Mouse (Mus musculus): ENCODE results near the gene Dapk1. TPM values are rescaled to one million over a fixed set of nuclear protein-coding genes. Genes with fewer than 3 reads are reported as not detected.

Dapk1 gene
- polyA plus RNA-seq, 1 experiment from 2014 or later = 34.5 TPM

- Histone ChIP-seq H3K9me3 (ENCODE audit: control insufficient read depth, low read length) (no peaks in the 10 kb centered on the region), H3K4me3 (ENCODE audit: low read depth, low read length) (no peak overlapping the region), H3K9ac (replicated peaks; ENCODE audit: low read depth, low read length) (no peak overlapping the region), H3K4me1 (ENCODE audit: control insufficient read depth, insufficient read depth, low read length) (peaks cover 2% of the 10 kb centered on the region; the same call in 1 of the 2 replicates), H3K4me2 (ENCODE audit: low read depth, low read length) (no peak overlapping the region), H3K27ac (ENCODE audit: low read depth, low read length) (no peak overlapping the region), H3K27me3 (ENCODE audit: control insufficient read depth, insufficient read depth, low read length) (no peaks in the 10 kb centered on the region), H3K36me3 (ENCODE audit: control insufficient read depth, insufficient read depth, low read length) (no peaks in the 10 kb centered on the region)
- ATAC-seq (ENCODE audit: low read depth) = no peak
- 33% methylated on average over 15 of the region's 15 CpGs for WGBS
These were observed 26.3 kb downstream of the Dapk1 start for GRCm38 (mm10) chr13:60627843-60628656.

DNA sequence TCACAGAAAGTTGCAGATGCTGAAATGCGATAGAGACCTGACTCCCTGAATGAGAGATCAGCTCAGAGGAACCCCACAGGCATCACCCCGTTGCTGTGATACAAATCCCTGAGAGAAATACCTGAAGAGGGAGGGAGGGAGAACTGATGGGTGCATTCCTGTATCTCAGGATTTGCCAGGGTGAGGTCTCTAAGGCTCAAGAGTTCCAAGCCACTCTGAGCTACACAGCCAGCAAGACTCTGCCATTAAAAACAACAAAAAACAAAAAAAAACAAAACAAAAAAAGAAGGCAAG is 26.9 kb downstream of the Dapk1 start:
- H3K27me3 ChIP-seq (ENCODE audit: control insufficient read depth, insufficient read depth, low read length) = no peaks in the 10 kb centered on the region
- H3K9me3 ChIP-seq (ENCODE audit: control insufficient read depth, low read length) = no peaks in the 10 kb centered on the region
- H3K4me2 ChIP-seq (ENCODE audit: low read depth, low read length) = no peak overlapping the region
- H3K27ac ChIP-seq (ENCODE audit: low read depth, low read length) = no peak overlapping the region
- H3K36me3 ChIP-seq (ENCODE audit: control insufficient read depth, insufficient read depth, low read length) = no peaks in the 10 kb centered on the region
- WGBS = 10% methylated on average over 2 of the region's 2 CpGs
- H3K9ac ChIP-seq (replicated peaks; ENCODE audit: low read depth, low read length) = no peak overlapping the region
- ATAC-seq (ENCODE audit: low read depth) = no peak
- no peak overlapping the region for H3K4me3 ChIP-seq (ENCODE audit: low read depth, low read length)
- H3K4me1 ChIP-seq (ENCODE audit: control insufficient read depth, insufficient read depth, low read length) = peaks cover 5% of the 10 kb centered on the region

DNA sequence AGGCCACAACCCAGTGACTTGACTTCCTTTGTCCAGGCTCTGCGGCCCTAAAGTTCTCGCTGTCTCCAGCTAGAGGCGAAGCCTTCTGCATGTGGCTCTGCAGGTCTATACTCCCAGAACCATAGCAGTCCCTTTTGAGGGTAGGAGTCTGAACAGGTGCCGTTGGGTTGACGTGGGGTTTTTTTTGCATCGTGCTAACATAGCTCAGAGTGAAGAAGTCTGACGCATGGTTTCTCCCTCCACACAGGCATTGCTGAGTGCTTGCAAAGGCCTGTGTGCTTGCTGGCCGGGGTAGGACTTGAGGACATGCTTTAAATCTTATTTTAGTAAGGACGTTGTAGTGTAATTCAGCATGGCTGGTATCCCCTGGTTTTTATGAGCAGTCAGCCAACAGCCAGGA is 27.7 kb downstream of the Dapk1 start:
- no peak for ATAC-seq (ENCODE audit: low read depth)
- Histone ChIP-seq H3K9ac (replicated peaks; ENCODE audit: low read depth, low read length) (no peak overlapping the region), H3K4me1 (ENCODE audit: control insufficient read depth, insufficient read depth, low read length) (peaks cover 13% of the 10 kb centered on the region), H3K9me3 (ENCODE audit: control insufficient read depth, low read length) (no peaks in the 10 kb centered on the region), H3K27ac (ENCODE audit: low read depth, low read length) (no peak overlapping the region), H3K36me3 (ENCODE audit: control insufficient read depth, insufficient read depth, low read length) (no peaks in the 10 kb centered on the region), H3K27me3 (ENCODE audit: control insufficient read depth, insufficient read depth, low read length) (no peaks in the 10 kb centered on the region), H3K4me3 (ENCODE audit: low read depth, low read length) (no peak overlapping the region), H3K4me2 (ENCODE audit: low read depth, low read length) (no peak overlapping the region)
- WGBS = 89% methylated on average over 9 of the region's 9 CpGs

DNA sequence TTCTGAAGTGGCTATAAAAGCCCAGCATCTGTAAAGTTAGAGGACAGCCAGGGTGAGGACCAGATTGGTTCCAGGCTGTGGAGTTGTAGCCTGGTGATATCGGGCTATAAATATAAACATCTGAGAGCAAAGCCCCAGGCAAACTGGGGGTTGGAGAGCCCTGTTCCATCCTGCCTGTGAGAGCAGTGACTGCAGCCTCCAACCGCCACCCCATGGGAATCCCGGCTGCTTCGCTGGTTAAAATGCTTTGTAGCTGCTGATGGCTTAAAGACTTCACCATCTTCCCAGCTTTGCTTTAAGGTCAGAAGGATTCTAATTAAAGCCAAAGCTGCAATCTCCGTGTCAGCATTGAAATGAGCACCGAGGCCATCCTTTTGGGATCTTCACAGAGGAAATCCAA is 32.2 kb downstream of the Dapk1 start:
- peak; percentile 60; the same call in 1 of the 2 replicates for ATAC-seq (ENCODE audit: low read depth)
- Histone ChIP-seq H3K27me3 (ENCODE audit: control insufficient read depth, insufficient read depth, low read length) (no peaks in the 10 kb centered on the region), H3K4me2 (ENCODE audit: low read depth, low read length) (0 out of 2 replicates have a peak overlapping the region, but pooled peaks have one; percentile 18), H3K36me3 (ENCODE audit: control insufficient read depth, insufficient read depth, low read length) (no peaks in the 10 kb centered on the region), H3K9ac (replicated peaks; ENCODE audit: low read depth, low read length) (peak overlapping the region; percentile 29; the same call in 1 of the 2 replicates), H3K9me3 (ENCODE audit: control insufficient read depth, low read length) (no peaks in the 10 kb centered on the region), H3K27ac (ENCODE audit: low read depth, low read length) (peak overlapping the region; percentile 44; the same call in 1 of the 2 replicates), H3K4me3 (ENCODE audit: low read depth, low read length) (no peak overlapping the region), H3K4me1 (ENCODE audit: control insufficient read depth, insufficient read depth, low read length) (peaks cover 17% of the 10 kb centered on the region)
- WGBS = 27% methylated on average over 6 of the region's 6 CpGs

GRCm38 (mm10) chr13:60635636-60636035 is 33.9 kb downstream of the Dapk1 start:
- Histone ChIP-seq H3K36me3 (ENCODE audit: control insufficient read depth, insufficient read depth, low read length) (no peaks in the 10 kb centered on the region), H3K9me3 (ENCODE audit: control insufficient read depth, low read length) (no peaks in the 10 kb centered on the region), H3K4me2 (ENCODE audit: low read depth, low read length) (no peak overlapping the region), H3K9ac (replicated peaks; ENCODE audit: low read depth, low read length) (no peak overlapping the region), H3K4me1 (ENCODE audit: control insufficient read depth, insufficient read depth, low read length) (peaks cover 17% of the 10 kb centered on the region), H3K27me3 (ENCODE audit: control insufficient read depth, insufficient read depth, low read length) (no peaks in the 10 kb centered on the region), H3K27ac (ENCODE audit: low read depth, low read length) (no peak overlapping the region), H3K4me3 (ENCODE audit: low read depth, low read length) (no peak overlapping the region)
- WGBS = 43% methylated on average over 6 of the region's 6 CpGs
- no peak for ATAC-seq (ENCODE audit: low read depth)

GRCm38 (mm10) chr13:60639482-60640055 is 37.8 kb downstream of the Dapk1 start:
- Histone ChIP-seq H3K4me3 (ENCODE audit: low read depth, low read length) (no peak overlapping the region), H3K9ac (replicated peaks; ENCODE audit: low read depth, low read length) (no peak overlapping the region), H3K27ac (ENCODE audit: low read depth, low read length) (no peak overlapping the region), H3K4me1 (ENCODE audit: control insufficient read depth, insufficient read depth, low read length) (peaks cover 10% of the 10 kb centered on the region; the same call in 1 of the 2 replicates), H3K4me2 (ENCODE audit: low read depth, low read length) (no peak overlapping the region), H3K27me3 (ENCODE audit: control insufficient read depth, insufficient read depth, low read length) (no peaks in the 10 kb centered on the region), H3K36me3 (ENCODE audit: control insufficient read depth, insufficient read depth, low read length) (no peaks in the 10 kb centered on the region), H3K9me3 (ENCODE audit: control insufficient read depth, low read length) (no peaks in the 10 kb centered on the region)
- WGBS = 80% methylated on average over 11 of the region's 11 CpGs
- no peak for ATAC-seq (ENCODE audit: low read depth)

GRCm38 (mm10) chr13:60640420-60640819 is 38.7 kb downstream of the Dapk1 start:
- Histone ChIP-seq H3K4me2 (ENCODE audit: low read depth, low read length) (no peak overlapping the region), H3K36me3 (ENCODE audit: control insufficient read depth, insufficient read depth, low read length) (no peaks in the 10 kb centered on the region), H3K27ac (ENCODE audit: low read depth, low read length) (no peak overlapping the region), H3K9me3 (ENCODE audit: control insufficient read depth, low read length) (no peaks in the 10 kb centered on the region), H3K4me1 (ENCODE audit: control insufficient read depth, insufficient read depth, low read length) (peaks cover 5% of the 10 kb centered on the region; the same call in 1 of the 2 replicates), H3K27me3 (ENCODE audit: control insufficient read depth, insufficient read depth, low read length) (no peaks in the 10 kb centered on the region), H3K9ac (replicated peaks; ENCODE audit: low read depth, low read length) (no peak overlapping the region), H3K4me3 (ENCODE audit: low read depth, low read length) (no peak overlapping the region)
- ATAC-seq (ENCODE audit: low read depth) = no peak
- 93% methylated on average over 7 of the region's 7 CpGs for WGBS

DNA sequence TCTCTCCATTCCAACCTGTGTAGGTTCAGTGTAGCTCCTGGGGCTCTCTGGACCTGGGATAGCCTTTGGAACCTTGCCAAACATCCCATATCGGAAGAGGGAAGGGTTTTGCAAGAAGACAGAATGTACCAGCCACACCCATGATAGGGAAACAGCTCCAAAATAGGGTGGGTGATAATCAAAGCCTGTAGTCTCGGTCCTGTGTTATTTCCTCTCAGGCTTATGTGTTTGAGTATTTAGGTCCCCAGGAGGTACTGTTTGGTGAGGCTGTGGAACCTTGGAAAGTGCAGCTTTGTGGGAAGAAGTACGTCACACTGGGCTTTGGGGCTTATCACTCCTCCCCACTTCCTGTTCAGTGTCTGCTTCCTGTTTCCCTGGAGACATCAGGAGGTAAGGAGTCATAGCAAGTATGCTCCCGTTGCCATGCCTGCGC is 42.7 kb downstream of the Dapk1 start:
- 79% methylated on average over 5 of the region's 5 CpGs for whole genome bisulfite sequencing
- no peak overlapping the region for H3K9ac ChIP-seq (replicated peaks; ENCODE audit: low read depth, low read length)
- no peak overlapping the region for H3K4me2 ChIP-seq (ENCODE audit: low read depth, low read length)
- H3K36me3 ChIP-seq (ENCODE audit: control insufficient read depth, insufficient read depth, low read length) = no peaks in the 10 kb centered on the region
- peaks cover 5% of the 10 kb centered on the region; the same call in 1 of the 2 replicates for H3K4me1 ChIP-seq (ENCODE audit: control insufficient read depth, insufficient read depth, low read length)
- no peak overlapping the region for H3K4me3 ChIP-seq (ENCODE audit: low read depth, low read length)
- no peak for ATAC-seq (ENCODE audit: low read depth)
- H3K9me3 ChIP-seq (ENCODE audit: control insufficient read depth, low read length) = no peaks in the 10 kb centered on the region
- no peaks in the 10 kb centered on the region for H3K27me3 ChIP-seq (ENCODE audit: control insufficient read depth, insufficient read depth, low read length)
- H3K27ac ChIP-seq (ENCODE audit: low read depth, low read length) = no peak overlapping the region

GRCm38 (mm10) chr13:60646791-60647190 is 45.0 kb downstream of the Dapk1 start:
- 97% methylated on average over 3 of the region's 3 CpGs for WGBS
- Histone ChIP-seq H3K4me1 (ENCODE audit: control insufficient read depth, insufficient read depth, low read length) (peaks cover 5% of the 10 kb centered on the region; the same call in 1 of the 2 replicates), H3K27me3 (ENCODE audit: control insufficient read depth, insufficient read depth, low read length) (no peaks in the 10 kb centered on the region), H3K36me3 (ENCODE audit: control insufficient read depth, insufficient read depth, low read length) (no peaks in the 10 kb centered on the region), H3K4me2 (ENCODE audit: low read depth, low read length) (no peak overlapping the region), H3K9me3 (ENCODE audit: control insufficient read depth, low read length) (no peaks in the 10 kb centered on the region), H3K9ac (replicated peaks; ENCODE audit: low read depth, low read length) (no peak overlapping the region), H3K4me3 (ENCODE audit: low read depth, low read length) (no peak overlapping the region), H3K27ac (ENCODE audit: low read depth, low read length) (no peak overlapping the region)
- no peak for ATAC-seq (ENCODE audit: low read depth)

Data from neural tube, embryonic 14.5 days (tissue).